Mouse (Mus musculus) erythroid progenitor cell, adult 5-6 weeks (primary cell): ENCODE data around the gene Cpd. TPM values are rescaled to one million over a fixed set of nuclear protein-coding genes. Genes with fewer than 3 reads are reported as not detected.

Source experiments
- total RNA-seq, 2 experiments: library from RNA; stranded (forward) in 1 of 2; stranded (reverse) in 1 of 2; fragments of 150-400 nt in 1 of 2; fragments of 186-747, 209-891 nt in 1 of 2; gene quantifications; 2 replicates each; pipeline versions ENCODE4 v1.2.3 to v1.2.4; 2015 to 2017; ENCODE audit warnings: low replicate concordance in 2 of 2

Gene Cpd
- total RNA-seq, 2 experiments from 2014 or later = 6.1 to 11.7 TPM

Other genes starting within 250 kb of the Cpd start
- gene Abr, start 224.7 kb downstream of the Cpd start, total RNA-seq (2015; ENCODE audit: low replicate concordance) = 4.0 and 10.9 TPM in 2 replicates
- gene Abr, start 224.7 kb downstream of the Cpd start, total RNA-seq (2017; ENCODE audit: low replicate concordance) = 7.0 and 7.7 TPM in 2 replicates
- not detected in 2 replicates for gene Bhlha9, start 174.5 kb downstream of the Cpd start, total RNA-seq (2015; ENCODE audit: low replicate concordance)
- gene Bhlha9, start 174.5 kb downstream of the Cpd start, total RNA-seq (2017; ENCODE audit: low replicate concordance) = not detected in 2 replicates
- not detected in 2 replicates for gene Trarg1, start 167.2 kb downstream of the Cpd start, total RNA-seq (2015; ENCODE audit: low replicate concordance)
- 0.13 TPM in 1 of 2 replicates, not detected in the other for gene Trarg1, start 167.2 kb downstream of the Cpd start, total RNA-seq (2017; ENCODE audit: low replicate concordance)
- 6.8 and 13.0 TPM in 2 replicates for gene Gosr1, start 83.4 kb downstream of the Cpd start, total RNA-seq (2015; ENCODE audit: low replicate concordance)
- 7.7 and 66.6 TPM in 2 replicates for gene Gosr1, start 83.4 kb downstream of the Cpd start, total RNA-seq (2017; ENCODE audit: low replicate concordance)
- not detected in 2 replicates for gene Tmigd1, start 55.1 kb upstream of the Cpd start, total RNA-seq (2015; ENCODE audit: low replicate concordance)
- not detected in 2 replicates for gene Tmigd1, start 55.1 kb upstream of the Cpd start, total RNA-seq (2017; ENCODE audit: low replicate concordance)
- gene Blmh, start 77.8 kb upstream of the Cpd start, total RNA-seq (2015; ENCODE audit: low replicate concordance) = 11.2 and 16.8 TPM in 2 replicates
- gene Blmh, start 77.8 kb upstream of the Cpd start, total RNA-seq (2017; ENCODE audit: low replicate concordance) = 30.4 and 38.4 TPM in 2 replicates
- gene Slc6a4, start 151.6 kb upstream of the Cpd start, total RNA-seq (2015; ENCODE audit: low replicate concordance) = 2.2 TPM in 1 of 2 replicates, not detected in the other
- gene Slc6a4, start 151.6 kb upstream of the Cpd start, total RNA-seq (2017; ENCODE audit: low replicate concordance) = not detected in 2 replicates
- 10.5 and 44.7 TPM in 2 replicates for gene Nsrp1, start 231.4 kb upstream of the Cpd start, total RNA-seq (2015; ENCODE audit: low replicate concordance)
- gene Nsrp1, start 231.4 kb upstream of the Cpd start, total RNA-seq (2017; ENCODE audit: low replicate concordance) = 4.1 and 13.5 TPM in 2 replicates